Mouse (Mus musculus): Measurements from ENCODE around the gene Knstrn. TPM values are rescaled to one million over a fixed set of nuclear protein-coding genes. Genes with fewer than 3 reads are reported as not detected.

Gene Knstrn
- polyA plus RNA-seq, 1 experiment from 2014 or later = 164 TPM

DNA sequence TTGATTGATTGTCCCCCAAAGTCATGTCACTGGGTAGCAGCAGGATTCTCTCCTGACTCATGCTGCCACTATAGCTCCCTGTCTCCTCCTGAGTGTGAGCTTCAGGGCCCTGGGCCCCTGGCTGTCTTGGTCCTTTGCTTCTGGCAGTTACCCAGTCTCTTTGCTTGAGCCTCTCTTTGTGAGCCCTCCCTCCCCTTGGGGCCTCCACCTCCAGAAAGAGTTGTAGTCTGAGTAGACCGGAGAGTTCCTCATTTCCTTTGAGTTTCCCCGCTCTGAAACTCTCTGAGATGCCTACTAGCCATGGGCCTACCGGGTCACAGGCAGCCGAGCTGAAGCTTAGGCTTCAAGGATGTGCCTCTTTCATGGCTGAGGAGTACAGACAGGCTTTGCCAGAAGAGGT lies 20.2 kb upstream of the Knstrn start:
- H3K27ac ChIP-seq = no peak overlapping the region
- H3K4me3 ChIP-seq (replicated peaks) = no peak overlapping the region
- H3K9me3 ChIP-seq = no peaks in the 10 kb centered on the region
- no peak overlapping the region for H3K4me2 ChIP-seq
- ATAC-seq (ENCODE audit: low FRiP score) = no peak
- H3K36me3 ChIP-seq (replicated peaks) = no peaks in the 10 kb centered on the region; the same call in 1 of the 2 replicates
- peaks cover 29% of the 10 kb centered on the region for H3K27me3 ChIP-seq
- no peak overlapping the region for H3K9ac ChIP-seq
- 85% methylated on average over 4 of the region's 4 CpGs for WGBS
- peaks cover 11% of the 10 kb centered on the region for H3K4me1 ChIP-seq

DNA sequence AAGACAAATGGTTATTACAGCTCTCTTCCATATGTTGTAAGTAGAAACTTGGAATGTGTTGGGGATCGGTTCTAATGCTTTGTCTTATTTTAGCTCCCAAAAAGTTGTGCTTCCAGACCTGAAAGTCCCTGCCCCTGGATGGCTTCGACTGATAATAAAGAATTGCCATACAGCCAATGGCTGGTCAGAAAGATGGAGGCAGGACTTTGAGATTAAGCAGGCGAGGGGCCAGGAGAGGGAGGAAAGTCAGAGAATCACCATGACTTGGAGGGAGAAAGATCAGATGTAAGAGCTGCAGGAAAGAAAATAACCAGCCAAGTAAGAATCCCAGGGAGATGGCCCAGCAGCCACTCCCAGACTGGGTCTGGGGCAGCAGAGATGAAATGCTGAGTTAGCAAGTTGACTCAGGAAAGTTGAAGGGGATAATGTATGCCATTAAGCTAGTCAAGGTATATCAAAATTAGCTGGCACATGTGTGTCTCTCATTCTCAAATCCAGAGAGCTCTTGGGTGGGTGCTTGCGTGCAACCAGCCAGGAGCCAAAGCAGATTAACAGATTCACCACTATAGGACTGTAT lies 11.2 kb upstream of the Knstrn start:
- Histone ChIP-seq H3K27ac (no peak overlapping the region), H3K9ac (no peak overlapping the region), H3K4me3 (replicated peaks) (no peak overlapping the region), H3K9me3 (no peaks in the 10 kb centered on the region), H3K4me1 (no peaks in the 10 kb centered on the region), H3K36me3 (replicated peaks) (no peaks in the 10 kb centered on the region), H3K27me3 (0 out of 2 replicates have a peak, but pooled peaks cover 3% of the 10 kb centered on the region), H3K4me2 (no peak overlapping the region)
- WGBS = 68% methylated on average over 4 of the region's 4 CpGs
- ATAC-seq (ENCODE audit: low FRiP score) = no peak

DNA sequence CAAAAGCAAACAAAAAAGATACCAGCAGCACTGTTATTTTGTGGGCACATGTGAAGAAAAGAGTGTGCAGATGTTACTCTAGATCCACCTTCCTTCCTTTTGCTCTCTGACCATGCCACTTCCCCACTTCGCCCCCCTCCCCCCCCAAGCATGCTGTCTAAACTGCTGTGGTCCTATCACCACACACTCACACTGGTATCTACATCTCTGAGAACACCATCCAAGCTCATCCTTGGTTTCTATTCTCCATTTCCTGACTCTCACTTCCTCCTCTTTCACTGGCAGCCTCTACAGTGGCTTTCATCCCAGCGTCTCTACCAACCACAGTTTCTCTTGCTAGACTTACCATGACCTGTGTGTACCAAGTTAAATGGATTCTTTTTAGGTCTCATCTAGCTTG lies 9.3 kb upstream of the Knstrn start:
- no peak for ATAC-seq (ENCODE audit: low FRiP score)
- no peak overlapping the region for H3K4me2 ChIP-seq
- H3K27ac ChIP-seq = no peak overlapping the region
- WGBS = 90% methylated on average over 2 of the region's 2 CpGs
- H3K9ac ChIP-seq = no peak overlapping the region
- no peaks in the 10 kb centered on the region for H3K4me1 ChIP-seq
- no peak overlapping the region for H3K4me3 ChIP-seq (replicated peaks)
- H3K36me3 ChIP-seq (replicated peaks) = no peaks in the 10 kb centered on the region
- 0 out of 2 replicates have a peak, but pooled peaks cover 3% of the 10 kb centered on the region for H3K27me3 ChIP-seq
- H3K9me3 ChIP-seq = no peaks in the 10 kb centered on the region

DNA sequence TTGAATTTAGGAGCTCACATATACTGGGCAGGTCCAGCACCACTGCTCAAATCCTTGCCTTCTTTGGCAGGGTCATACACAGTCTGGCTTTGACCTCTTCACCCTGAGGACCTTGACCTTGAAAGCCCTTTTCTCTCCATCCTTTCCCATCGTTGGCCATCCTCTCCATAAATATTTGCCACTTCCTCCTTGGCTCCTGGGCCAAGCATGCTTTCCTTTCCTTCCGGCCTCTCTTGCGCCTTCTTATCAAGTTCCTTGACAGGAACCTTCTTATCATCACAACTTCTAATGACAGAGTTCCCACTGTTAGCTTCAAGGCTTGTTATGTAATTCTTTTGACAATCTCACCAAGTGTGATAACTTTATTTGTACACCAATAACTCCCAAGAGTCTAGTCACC lies 8.7 kb upstream of the Knstrn start:
- Histone ChIP-seq H3K36me3 (replicated peaks) (no peaks in the 10 kb centered on the region), H3K4me2 (no peak overlapping the region), H3K4me3 (replicated peaks) (no peak overlapping the region), H3K27ac (no peak overlapping the region), H3K9me3 (no peaks in the 10 kb centered on the region), H3K4me1 (no peaks in the 10 kb centered on the region), H3K27me3 (0 out of 2 replicates have a peak, but pooled peaks cover 3% of the 10 kb centered on the region), H3K9ac (no peak overlapping the region)
- 84% methylated on average over 3 of the region's 3 CpGs for WGBS
- ATAC-seq (ENCODE audit: low FRiP score) = no peak

DNA sequence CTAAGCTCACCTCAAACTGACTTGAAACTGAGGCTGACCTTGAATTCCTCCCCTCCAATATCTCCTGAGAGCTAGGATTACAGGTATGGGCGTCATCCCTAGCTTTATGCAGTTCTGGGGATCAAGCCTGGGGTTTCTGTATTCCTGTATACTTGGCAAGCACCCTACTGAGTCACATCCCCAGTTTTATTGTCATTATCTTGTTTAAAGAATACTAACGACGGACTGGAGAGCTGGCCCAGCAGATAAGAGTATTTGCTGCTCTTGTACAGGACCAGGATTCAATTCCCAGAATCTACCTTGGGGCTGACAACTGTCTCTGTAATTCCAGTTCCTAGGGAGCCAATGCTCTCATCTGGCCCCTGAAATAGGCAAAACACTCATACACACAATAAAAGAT lies 8.0 kb upstream of the Knstrn start:
- no peak overlapping the region for H3K4me3 ChIP-seq (replicated peaks)
- H3K27ac ChIP-seq = no peak overlapping the region
- 0 out of 2 replicates have a peak, but pooled peaks cover 3% of the 10 kb centered on the region for H3K27me3 ChIP-seq
- ATAC-seq (ENCODE audit: low FRiP score) = no peak
- no peak overlapping the region for H3K9ac ChIP-seq
- no peaks in the 10 kb centered on the region for H3K36me3 ChIP-seq (replicated peaks)
- no peaks in the 10 kb centered on the region for H3K9me3 ChIP-seq
- H3K4me1 ChIP-seq = no peaks in the 10 kb centered on the region
- WGBS = 51% methylated on average over 3 of the region's 3 CpGs
- no peak overlapping the region for H3K4me2 ChIP-seq

DNA sequence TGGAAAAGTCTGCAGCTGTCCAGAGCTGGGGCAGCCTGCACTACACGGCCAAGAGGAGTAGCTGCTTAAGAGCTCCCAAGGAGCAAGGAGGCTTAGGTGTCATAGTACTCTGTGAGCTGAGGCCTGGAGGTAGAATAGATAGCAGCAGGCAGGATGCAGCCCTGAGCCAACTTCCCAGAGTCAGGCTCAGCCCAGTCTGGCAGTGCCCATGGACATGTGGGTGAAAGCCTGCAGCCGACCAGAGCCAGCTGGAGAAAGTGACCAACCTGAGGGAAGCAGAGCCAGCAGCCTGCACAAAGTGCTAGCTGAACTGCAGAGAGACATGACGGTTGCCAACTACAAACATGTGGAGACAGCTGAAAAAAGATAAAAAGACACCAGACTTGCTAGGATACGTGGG lies 6.9 kb upstream of the Knstrn start:
- Histone ChIP-seq H3K9ac (no peak overlapping the region), H3K27ac (no peak overlapping the region), H3K4me3 (replicated peaks) (no peak overlapping the region), H3K4me2 (no peak overlapping the region), H3K36me3 (replicated peaks) (no peaks in the 10 kb centered on the region), H3K4me1 (no peaks in the 10 kb centered on the region), H3K9me3 (no peaks in the 10 kb centered on the region), H3K27me3 (0 out of 2 replicates have a peak, but pooled peaks cover 3% of the 10 kb centered on the region)
- no peak for ATAC-seq (ENCODE audit: low FRiP score)
- WGBS = 80% methylated on average over 4 of the region's 4 CpGs

DNA sequence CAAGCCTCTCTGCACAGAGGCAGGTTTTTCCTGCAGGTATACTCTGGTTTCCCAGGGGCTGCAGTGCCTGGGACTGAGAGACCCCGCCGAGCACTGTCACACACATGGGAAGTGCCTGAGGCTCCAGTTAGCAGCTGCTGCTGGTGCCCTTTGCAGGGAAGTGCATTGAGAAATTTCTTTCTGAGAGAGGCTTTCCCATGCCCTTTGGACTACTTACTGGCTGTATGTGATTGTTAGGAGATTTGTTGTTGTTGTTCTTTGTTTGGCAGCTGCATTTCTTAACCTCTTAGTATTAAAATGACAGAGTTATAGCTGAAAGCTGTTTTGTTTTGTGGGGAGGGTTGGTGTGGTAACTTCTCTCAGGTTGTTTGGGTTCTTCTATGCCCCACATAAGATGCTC lies 2.9 kb upstream of the Knstrn start:
- no peak overlapping the region for H3K4me3 ChIP-seq (replicated peaks)
- H3K27me3 ChIP-seq = no peaks in the 10 kb centered on the region
- H3K4me2 ChIP-seq = no peak overlapping the region
- H3K9ac ChIP-seq = no peak overlapping the region
- no peak for ATAC-seq (ENCODE audit: low FRiP score)
- peaks cover 3% of the 10 kb centered on the region; the same call in 1 of the 2 replicates for H3K36me3 ChIP-seq (replicated peaks)
- peaks cover 15% of the 10 kb centered on the region for H3K4me1 ChIP-seq
- whole genome bisulfite sequencing = 29% methylated on average over 2 of the region's 2 CpGs
- H3K27ac ChIP-seq = no peak overlapping the region
- H3K9me3 ChIP-seq = no peaks in the 10 kb centered on the region

DNA sequence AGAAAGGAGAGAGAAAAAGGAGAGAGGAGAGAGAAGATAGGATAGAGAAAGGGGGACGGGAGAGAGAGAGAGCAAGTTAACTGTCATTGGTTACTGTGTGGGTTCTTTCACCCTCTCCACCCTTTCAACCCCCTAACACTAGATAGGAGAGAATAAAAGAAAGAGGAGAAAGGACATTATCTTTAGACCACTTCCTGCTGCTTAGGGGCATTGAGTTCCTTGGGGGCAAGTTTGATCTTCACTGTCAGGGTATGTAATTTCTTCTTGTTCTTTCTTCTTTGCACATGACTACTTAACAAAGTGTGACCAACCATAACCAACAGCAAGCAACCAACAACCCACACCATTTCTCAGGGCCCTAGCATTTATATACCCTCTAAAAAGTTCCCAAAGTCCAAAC lies 1.1 kb upstream of the Knstrn start:
- Histone ChIP-seq H3K4me1 (peaks cover 16% of the 10 kb centered on the region), H3K9me3 (no peaks in the 10 kb centered on the region), H3K9ac (no peak overlapping the region), H3K36me3 (replicated peaks) (peaks cover 16% of the 10 kb centered on the region), H3K4me3 (replicated peaks) (no peak overlapping the region), H3K27ac (no peak overlapping the region), H3K4me2 (no peak overlapping the region), H3K27me3 (no peaks in the 10 kb centered on the region)
- 61% methylated on average over 1 of the region's 1 CpGs for WGBS
- no peak for ATAC-seq (ENCODE audit: low FRiP score)

DNA sequence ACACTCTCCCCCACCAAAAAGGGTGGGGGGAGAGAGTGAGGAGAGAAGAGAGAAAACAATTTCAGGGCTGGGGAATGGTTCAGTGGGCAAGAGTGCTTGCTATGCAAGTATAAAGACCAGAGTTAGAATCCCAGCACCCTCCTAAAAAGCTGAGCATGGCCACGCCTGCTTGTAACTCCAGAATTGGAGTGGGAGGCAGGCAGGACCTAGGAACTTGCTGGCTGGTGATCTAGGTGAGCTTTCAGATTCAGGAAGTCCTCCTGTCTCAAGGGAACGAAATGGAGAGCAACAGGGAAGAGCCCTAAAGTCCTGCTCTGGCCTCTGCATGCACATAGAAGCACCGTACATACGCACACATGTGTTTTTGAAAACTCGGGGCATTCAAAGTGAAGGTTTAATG lies 9.0 kb downstream of the Knstrn start:
- no peak overlapping the region for H3K27ac ChIP-seq
- H3K4me3 ChIP-seq (replicated peaks) = no peak overlapping the region
- H3K36me3 ChIP-seq (replicated peaks) = peaks cover 71% of the 10 kb centered on the region
- no peaks in the 10 kb centered on the region for H3K9me3 ChIP-seq
- no peak overlapping the region for H3K9ac ChIP-seq
- no peaks in the 10 kb centered on the region for H3K4me1 ChIP-seq
- ATAC-seq (ENCODE audit: low FRiP score) = no peak
- 96% methylated on average over 5 of the region's 5 CpGs for WGBS
- no peaks in the 10 kb centered on the region for H3K27me3 ChIP-seq
- H3K4me2 ChIP-seq = no peak overlapping the region

DNA sequence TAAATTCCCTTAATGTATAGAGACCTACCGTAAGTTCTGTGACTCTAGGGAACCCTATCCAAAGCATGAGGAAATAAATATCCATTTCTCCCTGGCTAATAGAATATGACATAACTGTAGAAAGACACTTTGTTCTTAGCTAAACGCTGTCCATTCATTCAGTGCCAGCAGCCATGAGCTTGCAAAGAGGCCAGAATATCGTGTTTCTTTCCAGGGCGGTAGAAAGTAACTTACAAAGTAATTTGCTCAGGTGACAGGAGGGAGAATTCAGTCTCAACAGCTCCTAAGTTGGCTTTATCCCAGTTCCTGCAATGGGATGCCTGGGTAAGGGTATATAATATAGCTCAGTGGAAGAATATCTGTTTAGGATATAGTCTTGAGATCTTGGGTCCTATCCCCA lies 10.6 kb downstream of the Knstrn start:
- Histone ChIP-seq H3K9ac (no peak overlapping the region), H3K9me3 (no peaks in the 10 kb centered on the region), H3K27ac (no peak overlapping the region), H3K4me1 (no peaks in the 10 kb centered on the region), H3K36me3 (replicated peaks) (peaks cover 71% of the 10 kb centered on the region), H3K4me3 (replicated peaks) (no peak overlapping the region), H3K27me3 (no peaks in the 10 kb centered on the region), H3K4me2 (no peak overlapping the region)
- 98% methylated on average over 4 of the region's 4 CpGs for WGBS
- ATAC-seq (ENCODE audit: low FRiP score) = no peak

DNA sequence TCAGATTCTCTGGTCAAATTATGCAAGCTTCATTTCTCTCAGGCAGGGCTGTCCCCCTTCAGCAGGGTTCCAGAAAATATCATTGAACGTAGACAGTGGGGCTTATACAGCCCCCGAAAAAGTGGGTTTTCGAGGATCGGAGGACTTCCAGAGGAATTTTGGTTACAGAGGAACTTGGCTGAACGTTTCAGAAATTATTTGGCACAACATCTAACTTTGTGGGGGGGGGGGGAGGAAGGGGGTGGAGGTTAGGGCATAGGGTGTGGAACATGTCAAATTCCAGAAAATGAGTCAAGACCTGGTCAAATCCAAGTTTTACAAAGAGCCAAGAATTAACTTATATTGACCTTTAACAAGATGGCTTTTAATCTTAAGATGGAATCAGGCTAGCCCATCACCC lies 15.3 kb downstream of the Knstrn start:
- H3K9me3 ChIP-seq = no peaks in the 10 kb centered on the region
- H3K27ac ChIP-seq = no peak overlapping the region
- H3K9ac ChIP-seq = no peak overlapping the region
- H3K36me3 ChIP-seq (replicated peaks) = peaks cover 91% of the 10 kb centered on the region
- ATAC-seq (ENCODE audit: low FRiP score) = no peak
- H3K4me2 ChIP-seq = no peak overlapping the region
- no peak overlapping the region for H3K4me3 ChIP-seq (replicated peaks)
- no peaks in the 10 kb centered on the region for H3K4me1 ChIP-seq
- WGBS = 95% methylated on average over 5 of the region's 5 CpGs
- H3K27me3 ChIP-seq = no peaks in the 10 kb centered on the region

DNA sequence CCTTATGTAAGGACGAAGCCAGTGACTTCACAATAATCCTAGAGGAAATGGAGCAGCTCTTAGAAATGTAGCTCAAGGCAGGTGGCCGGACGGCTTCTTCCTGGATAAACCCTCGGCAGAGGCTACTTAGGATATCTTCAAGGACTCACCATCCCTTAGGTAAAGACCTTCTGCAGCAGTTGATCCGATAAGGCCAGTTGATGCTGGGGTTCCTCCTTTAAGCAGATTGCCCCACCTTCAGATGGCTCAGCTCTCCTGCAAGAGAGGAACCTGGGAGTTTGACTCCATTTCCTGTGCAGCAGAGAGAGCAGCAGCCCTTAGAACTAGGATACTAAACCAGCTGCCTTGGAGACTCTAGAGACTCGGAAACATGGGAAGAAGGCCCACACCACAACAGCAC lies 20.3 kb downstream of the Knstrn start:
- Histone ChIP-seq H3K36me3 (replicated peaks) (peaks cover 67% of the 10 kb centered on the region), H3K9me3 (no peaks in the 10 kb centered on the region), H3K27ac (no peak overlapping the region), H3K27me3 (no peaks in the 10 kb centered on the region), H3K4me1 (no peaks in the 10 kb centered on the region), H3K4me2 (no peak overlapping the region), H3K4me3 (replicated peaks) (no peak overlapping the region), H3K9ac (no peak overlapping the region)
- no peak for ATAC-seq (ENCODE audit: low FRiP score)
- whole genome bisulfite sequencing = 92% methylated on average over 6 of the region's 6 CpGs

DNA sequence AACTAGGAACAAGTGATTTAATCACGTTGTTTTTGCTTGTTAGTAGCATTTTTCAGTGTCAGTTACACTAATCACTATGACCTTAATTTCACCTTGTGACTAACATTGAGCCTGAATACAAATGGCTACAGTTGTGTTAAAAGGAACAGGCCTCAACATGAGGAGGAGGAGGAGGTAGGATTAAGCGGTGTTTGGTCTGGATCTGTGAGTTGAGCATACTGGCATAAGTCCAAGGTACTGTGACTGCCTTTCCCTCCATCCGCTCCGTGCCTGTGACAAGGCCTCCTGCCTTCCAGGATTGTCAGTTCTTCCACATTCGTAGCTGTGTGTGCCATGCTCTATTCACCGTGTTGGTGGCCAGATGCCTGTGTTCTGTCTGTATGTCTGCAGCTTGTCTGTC lies 21.3 kb downstream of the Knstrn start:
- ATAC-seq (ENCODE audit: low FRiP score) = no peak
- Histone ChIP-seq H3K4me1 (no peaks in the 10 kb centered on the region), H3K36me3 (replicated peaks) (peaks cover 56% of the 10 kb centered on the region), H3K27me3 (no peaks in the 10 kb centered on the region), H3K9ac (no peak overlapping the region), H3K27ac (no peak overlapping the region), H3K9me3 (no peaks in the 10 kb centered on the region), H3K4me2 (no peak overlapping the region), H3K4me3 (replicated peaks) (no peak overlapping the region)
- WGBS = 86% methylated on average over 6 of the region's 6 CpGs

Measured in forebrain, embryonic 12.5 days (tissue).